Mouse (Mus musculus): Measurements from ENCODE around the gene Sh3gl3.
"Not testable (repeated sequence)": the region's sequence is repeated elsewhere in the genome, so short reads cannot be mapped to it uniquely, and the experiment has no call there.

The Sh3gl3 gene

DNA sequence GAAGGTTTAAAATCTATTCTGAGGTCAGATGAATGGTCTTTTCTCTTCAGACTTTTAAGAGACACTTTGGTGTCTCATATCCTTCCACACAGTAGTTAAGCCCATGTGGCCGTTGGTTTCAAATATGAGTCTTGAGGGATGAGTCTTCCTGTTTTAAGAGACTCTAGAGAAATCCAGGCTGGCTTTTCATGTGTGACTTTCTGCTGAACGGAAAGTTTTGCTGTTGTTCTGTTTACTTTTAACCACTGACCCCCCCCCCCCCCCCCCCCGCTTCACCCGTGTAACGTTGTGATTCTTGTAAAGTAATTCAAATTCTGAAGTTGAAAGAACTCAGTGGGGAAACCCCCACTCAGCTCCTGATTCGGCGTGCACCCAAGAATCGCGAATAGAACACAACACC lies 61.8 kb downstream of the Sh3gl3 start:
- no peak for DNase-seq (ENCODE audit: low read depth, low spot score)

DNA sequence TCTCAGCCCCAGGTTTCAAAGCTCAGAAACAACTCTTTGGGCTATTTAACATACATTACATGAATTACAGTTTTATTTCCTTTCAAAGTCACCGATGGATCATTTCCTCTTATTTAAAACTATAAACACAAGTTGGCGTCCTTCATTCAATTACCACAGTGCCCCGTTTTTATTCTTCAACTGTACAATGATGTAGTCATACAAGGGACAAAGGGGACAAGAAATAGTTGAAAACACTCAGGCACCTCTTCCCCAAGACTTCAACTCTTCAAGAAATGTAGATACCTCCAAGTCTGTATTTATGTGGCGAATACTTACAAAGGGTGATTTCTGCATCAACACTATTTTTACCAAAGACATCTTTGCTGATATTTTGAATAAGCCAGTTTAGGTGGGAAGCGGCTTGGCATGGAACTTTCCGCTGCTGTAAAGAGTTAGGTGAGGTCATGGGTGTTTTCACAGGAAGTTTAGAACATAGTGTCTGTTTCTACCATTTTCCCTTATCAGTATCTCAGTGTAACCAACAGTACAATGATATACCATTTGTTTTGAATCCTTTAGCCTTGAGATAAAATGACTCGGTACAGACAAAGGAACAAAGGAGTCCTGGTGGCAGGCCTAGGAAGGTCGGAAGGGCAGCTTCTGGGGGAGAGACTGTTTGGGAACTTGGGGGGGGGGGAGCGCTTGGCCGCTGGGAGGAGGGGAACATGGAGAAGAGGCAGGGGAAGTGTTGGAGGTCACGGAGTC lies 62.7 kb downstream of the Sh3gl3 start:
- no peak for DNase-seq (ENCODE audit: low read depth, low spot score)

DNA sequence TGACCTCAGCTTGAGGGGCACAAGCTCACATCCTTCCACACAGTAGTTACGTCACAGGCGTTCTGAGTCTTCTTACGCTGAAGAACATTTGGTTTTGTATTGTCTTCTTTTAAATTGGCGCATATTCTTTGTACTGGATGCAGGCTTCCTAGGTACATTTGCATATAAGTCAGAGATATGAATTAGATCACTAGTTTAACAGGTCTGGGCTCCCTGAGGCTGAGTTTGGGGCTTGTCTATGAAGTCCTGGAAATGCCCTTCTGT lies 63.2 kb downstream of the Sh3gl3 start:
- no peak for DNase-seq (ENCODE audit: low read depth, low spot score)

DNA sequence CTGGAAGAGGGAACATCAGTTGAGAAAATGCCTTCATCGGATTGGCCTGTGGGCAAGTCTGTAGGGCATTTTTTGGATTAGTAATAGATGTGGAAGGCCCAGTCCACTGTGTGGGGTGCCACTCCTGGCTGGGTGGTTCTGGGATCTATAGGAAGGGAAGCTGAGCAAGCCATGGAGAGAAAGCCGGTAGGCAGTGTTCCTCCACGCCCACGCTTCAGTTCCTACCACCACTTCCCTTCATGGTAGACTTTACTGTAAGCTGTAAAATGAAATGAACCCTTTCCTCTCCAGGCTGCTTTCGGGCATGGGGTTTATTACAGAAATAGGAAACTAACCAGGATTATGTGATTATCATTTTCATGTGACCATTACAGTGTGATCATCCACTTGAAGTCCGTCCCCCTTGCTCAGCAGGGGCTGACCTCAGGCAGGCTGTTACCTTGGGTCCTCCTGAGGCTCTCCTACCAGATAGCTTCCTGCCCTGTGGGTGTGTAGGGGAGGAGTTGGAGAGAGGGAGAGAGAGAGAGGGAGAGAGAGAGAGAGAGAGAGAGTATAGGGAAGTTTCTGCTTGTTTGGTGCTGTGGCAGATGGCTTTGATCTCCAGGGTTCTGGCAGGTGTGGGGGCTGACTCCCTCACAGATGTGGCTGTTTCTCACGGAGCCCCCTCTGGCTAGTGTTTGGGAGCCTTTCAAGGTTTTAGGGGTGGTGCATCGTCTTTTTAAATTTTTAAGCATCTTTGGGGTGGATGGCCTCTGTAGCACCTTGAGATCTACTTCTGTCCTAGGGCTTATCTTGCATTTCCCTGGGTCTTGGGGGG lies 67.0 kb downstream of the Sh3gl3 start:
- no peak for DNase-seq (ENCODE audit: low read depth, low spot score)

DNA sequence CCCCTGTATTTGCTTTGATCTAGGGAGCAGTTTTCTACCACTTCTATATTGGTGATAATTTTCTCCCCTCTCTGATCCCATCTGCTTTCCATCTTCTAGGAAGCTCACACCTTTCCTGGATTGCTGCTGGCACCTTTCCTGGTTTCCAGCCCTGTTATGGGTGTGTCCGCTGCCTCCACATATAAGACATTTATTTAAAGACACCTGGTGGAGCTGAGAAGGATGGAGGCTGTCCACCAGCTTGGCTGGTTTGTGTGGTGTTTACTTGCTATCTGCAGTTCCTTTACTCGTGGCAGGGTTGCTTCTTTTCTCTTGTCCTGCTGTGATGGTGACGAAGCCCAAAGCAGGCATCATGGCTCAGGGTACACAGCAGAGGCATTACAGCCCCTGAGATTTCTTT lies 71.1 kb downstream of the Sh3gl3 start:
- no peak for DNase-seq (ENCODE audit: low read depth, low spot score)

DNA sequence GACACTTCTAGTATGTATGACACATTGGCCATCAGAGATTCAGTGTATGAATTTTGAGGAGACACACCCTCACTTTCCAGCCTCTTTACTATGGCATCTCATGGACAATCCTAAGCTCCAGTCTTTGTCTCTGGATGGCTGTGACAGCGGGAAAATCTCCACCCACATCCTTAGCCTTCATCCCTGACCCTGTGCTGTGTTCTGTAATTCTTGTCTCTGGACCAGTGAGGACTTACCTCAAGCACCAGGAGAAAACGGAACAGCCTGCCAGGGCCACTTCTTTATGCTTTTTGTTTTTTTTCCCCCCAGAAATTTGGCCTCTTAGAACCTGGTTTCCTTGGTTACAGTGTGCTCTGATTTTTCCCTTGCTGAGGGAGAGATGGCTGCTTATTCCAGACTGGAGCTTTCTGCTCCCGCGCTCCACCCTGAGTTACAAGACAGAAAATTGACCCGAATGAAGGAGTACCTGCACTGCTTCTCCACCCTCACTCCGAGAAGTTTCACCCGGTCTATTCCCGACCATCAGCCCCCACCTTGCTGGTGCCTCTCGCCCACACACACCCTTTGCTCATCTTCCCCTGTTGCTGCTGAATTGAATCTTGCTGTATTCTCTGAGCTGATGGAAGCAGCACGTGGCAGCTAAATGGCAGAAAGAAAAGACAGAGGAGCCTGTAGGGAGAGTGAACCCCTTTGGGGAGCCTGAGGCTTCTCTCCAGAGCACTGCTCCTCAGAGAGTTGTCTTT lies 75.5 kb downstream of the Sh3gl3 start:
- no peak for DNase-seq (ENCODE audit: low read depth, low spot score)

DNA sequence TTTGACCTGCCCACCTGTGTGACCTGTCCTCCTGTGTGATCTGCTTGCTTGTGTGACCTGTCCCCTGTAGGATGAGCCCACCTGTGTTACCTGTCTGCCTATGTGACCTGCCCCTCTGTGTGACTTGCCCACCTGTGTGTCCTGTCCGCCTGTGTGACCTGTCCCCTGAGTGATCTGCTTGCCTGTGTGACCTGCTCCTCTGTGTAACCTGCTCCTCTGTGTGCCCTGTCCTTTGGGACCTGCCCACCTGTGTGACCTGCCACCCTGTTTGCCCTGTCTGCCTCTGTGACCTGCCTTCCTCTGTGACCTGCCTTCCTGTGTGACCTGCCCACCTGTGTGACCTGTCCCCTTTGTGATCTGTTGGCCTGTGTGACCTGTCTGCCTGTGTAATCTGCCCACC lies 79.7 kb downstream of the Sh3gl3 start:
- DNase-seq (ENCODE audit: low read depth, low spot score): no peak

DNA sequence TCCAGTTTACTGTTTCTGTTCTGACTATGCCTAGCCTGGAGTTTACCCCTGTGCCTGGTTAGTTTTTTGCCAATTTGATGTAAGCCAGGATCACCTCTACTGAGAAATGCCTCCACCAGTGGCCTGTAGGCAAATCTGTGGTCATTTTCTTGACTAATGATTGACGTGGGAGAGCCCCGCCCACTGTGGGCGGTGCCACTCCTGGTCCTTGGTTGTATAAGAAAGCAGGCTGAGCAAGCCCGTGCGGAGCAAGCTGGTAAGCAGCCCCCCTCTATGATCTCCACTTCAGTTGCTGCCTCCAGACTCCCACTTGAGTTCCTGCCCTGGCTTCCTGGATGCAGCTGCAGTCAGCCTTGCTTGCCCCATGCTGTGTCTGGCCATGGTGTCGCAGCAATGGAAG lies 83.3 kb downstream of the Sh3gl3 start:
- DNase-seq (ENCODE audit: low read depth, low spot score): no peak

DNA sequence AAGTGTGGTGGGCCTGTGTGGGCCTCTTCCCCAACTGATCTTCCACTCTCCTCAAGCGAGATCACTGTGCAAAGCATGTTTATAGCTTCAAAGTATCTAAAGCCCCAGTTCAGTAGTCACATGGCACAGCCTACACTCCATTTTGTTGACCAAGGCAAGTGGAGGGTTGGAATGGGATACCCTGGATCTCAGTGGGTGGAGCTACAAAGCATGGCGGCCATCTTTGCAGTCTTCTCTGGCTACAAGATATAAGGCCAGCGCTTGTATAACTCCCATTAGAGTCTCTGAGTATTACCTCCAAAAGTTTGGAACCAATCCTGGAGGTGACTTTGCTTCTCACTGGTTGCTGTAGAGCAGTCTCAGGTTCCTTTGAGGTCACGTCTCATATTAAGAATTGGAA lies 83.9 kb downstream of the Sh3gl3 start:
- DNase-seq (ENCODE audit: low read depth, low spot score): no peak

DNA sequence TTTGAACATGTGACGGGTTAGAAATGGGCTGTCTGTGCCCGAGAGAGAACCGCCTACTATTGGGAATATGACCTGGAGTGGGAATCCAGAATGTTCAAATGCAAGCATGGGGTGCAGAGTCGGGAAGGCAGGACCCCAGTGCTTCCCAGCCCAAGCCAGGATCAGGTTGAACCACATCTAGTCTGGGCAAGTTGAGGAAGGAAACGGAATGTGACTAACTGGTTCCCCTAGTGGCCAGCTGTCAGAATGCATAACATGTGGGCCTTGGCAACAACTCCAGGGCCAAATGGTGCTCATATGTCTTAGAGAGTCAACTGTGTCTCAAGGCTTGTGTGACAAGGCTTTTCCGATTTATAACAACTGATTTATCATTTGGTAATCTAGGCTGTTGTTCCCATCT lies 86.6 kb downstream of the Sh3gl3 start:
- no peak for DNase-seq (ENCODE audit: low read depth, low spot score)

DNA sequence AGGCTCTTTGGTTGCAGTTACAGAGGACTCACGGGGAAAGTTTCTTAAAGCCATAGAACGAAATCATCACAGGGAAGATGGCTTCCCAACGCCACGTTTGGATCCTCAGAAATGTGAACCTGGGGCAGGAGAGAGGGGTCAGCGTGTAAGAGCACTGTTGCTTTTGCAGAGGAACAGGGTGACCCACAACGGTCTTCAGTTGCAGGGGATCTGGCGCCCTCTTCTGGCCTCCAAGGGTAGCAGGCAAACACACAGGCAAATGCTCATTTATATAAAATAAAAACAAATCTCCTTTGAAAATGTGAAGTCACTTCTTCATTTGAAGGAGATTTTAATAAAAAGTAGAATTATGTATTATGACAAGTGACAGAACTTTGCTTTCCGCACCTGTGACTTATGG lies 89.5 kb downstream of the Sh3gl3 start:
- no peak for DNase-seq (ENCODE audit: low read depth, low spot score)

DNA sequence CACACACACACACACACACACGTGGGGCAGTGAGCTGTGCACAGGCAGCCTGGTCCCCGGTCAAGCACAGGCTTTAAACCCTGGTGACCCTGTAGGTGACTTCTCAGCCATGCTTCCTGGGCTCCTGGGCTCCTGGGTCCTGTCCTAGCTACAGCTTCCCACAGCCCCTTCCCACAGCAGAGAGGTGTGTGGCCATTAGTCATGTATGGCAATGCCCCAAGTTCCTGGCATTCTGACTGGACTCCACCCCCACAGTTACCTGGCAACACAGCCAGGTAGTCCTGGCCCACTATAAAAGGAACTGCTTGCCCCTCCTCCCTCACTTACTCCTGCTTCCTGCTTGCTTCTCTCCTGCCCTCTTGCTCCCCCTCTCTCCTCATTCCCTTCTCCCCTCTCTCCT lies 90.5 kb downstream of the Sh3gl3 start:
- no peak for DNase-seq (ENCODE audit: low read depth, low spot score)

DNA sequence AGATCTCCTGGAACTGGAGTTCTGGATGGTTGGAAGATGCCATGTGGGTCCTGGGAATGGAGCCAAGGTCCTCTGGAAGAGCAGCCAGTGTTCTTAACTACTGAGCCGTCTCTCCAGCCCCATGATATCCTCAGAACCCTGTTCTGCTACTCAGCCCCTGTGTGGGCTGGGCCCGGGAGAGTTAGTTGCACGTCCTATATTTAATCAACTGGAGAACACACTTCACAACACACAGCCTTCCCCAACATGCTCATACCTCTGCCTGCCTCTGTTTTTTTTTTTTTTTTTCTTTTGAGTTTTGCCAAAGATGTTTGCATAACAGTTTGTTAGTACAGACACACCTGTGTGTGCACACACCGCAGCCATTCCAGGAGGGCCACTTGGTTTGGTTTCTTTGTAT lies 91.7 kb downstream of the Sh3gl3 start:
- no peak for DNase-seq (ENCODE audit: low read depth, low spot score)

DNA sequence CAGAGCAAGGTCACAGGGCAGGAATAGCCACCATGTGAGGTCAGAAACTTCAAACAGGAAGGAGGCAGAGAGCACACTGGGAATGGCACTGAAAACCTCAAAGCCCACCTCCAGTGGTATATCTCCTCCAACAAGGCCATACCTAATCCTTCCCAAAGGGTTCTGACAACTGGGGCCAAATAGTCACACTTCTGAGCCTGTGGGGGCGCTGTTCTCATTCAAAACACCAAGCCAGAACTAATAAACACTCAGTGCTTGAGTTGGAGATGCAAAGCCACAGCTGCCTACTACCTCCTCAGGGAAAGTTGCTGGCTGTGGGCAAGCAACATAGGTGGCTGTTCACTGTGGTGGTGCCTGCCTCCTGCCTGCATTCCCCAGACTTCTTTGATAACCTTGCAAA lies 96.3 kb downstream of the Sh3gl3 start:
- no peak for DNase-seq (ENCODE audit: low read depth, low spot score)

DNA sequence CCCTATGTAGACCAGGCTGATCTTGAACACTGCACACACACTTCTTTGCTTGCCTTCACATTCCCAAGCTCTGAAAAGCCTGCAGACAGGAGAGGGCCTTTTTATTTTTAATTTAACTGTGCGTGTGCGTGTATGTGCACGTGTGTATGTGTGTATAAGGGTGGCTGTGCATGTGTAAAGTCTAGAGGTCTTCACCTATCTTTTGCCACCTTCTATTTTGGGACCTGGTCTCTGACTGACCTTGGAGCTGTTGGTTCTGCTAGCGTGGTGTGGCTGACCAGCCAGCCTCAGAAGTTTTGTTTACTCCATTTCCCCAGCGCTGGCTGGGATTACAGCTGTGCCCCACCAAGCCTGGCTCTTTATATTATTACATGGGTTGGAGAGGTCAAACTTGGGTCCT lies 98.1 kb downstream of the Sh3gl3 start:
- DNase-seq (ENCODE audit: low read depth, low spot score): no peak

DNA sequence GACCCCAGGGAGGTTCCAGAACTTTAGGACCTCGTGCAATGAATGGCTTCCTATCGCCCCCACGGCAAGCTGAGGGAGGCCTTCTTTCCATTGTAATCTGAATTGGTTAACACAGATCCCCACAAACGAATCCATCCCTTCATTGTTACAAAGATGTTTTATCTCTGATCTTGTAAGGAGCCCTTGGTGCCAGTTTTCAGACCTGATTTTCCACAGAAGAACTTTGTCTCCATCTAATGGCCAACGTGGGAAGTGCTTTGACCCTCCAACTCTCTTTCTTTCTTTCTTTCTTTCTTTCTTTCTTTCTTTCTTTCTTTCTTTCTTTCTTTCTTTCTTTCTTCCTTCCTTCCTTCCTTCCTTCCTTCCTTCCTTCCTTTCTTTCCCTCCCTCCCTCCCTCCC lies 99.2 kb downstream of the Sh3gl3 start:
- DNase-seq (ENCODE audit: low read depth, low spot score): not testable (repeated sequence)

DNA sequence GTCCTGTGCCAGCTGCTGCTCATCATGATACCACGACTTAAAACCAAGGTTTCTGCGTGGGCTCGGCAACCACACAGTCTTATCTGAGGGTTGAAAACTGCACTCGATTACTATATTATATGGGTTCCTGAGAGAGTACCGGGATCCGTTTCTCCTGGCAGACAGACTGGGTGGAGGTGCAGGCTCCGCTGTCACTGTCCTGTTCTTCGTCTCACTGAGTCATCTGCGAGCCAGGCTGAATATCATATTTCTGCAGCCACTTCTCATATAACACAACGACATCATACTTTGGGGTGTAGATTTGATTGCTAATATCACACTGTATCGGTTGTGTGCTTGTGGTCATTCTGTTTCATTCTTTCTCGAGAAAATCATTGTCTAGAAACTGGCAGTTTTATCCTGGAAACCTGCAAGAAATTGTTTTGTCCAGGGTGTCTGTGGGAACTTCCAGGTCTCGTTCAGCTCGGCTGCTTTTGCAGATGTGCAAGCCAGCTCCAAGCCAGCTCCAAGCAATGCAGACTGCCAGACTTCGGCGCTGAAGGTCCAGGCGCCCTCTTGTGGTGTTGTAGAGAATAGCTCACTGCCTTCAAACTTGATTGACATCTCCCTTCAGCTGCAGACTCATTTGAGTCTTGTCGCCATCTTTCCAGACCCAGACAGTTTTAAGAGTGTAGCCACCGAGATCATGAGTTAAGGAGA lies 100.5 kb downstream of the Sh3gl3 start:
- no peak for DNase-seq (ENCODE audit: low read depth, low spot score)

DNA sequence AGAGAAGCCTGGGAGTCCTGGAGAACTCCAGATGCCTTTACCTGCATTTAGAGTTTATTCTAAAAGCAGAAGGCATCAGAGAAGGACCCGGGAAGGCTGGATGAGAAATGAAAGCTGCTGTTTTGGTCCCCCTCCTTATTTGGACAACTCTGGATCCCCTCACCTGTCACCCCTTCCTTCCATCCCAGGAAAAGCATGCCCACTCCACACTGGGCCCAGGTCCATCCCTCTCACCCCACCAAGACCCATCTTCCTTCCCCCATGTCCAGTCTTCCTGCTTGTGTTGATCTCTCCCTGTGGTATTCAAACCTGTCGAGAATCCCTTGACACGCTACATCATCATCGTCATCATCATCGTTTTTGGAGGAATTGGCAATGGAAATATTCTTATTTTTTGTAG lies 101.3 kb downstream of the Sh3gl3 start:
- no peak for DNase-seq (ENCODE audit: low read depth, low spot score)

DNA sequence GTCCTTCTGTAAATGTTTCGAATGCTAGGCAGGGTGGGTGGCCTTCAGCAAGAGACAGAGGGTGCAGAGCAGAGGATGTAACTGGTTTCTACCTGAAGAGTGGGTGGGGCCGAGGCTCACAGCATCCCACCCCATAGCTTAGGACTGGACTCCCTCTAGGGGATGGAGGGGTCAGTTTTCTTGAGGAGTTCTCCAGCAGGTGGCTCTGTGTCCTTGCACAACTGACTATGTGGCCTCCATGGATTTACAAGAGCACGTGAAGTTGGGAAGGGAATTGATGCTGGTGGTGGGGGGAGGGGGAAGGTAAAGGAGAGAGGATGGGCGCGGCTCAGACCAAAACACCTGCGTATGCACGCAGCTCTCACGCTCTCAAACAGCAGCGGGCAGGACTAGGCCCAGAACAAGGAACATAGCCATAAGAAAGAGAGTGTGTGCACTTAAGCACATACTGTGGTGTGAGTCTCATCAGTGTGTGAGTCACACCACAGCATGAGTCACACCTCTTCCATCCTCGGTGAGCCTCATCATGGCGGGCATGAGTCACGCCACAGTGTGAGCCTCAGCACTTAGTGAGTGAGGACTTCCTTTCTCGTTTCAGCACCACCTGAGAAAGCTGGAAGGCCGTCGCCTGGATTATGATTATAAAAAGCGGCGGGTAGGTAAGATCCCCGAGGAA lies 102.0 kb downstream of the Sh3gl3 start:
- no peak for DNase-seq (ENCODE audit: low read depth, low spot score)

DNA sequence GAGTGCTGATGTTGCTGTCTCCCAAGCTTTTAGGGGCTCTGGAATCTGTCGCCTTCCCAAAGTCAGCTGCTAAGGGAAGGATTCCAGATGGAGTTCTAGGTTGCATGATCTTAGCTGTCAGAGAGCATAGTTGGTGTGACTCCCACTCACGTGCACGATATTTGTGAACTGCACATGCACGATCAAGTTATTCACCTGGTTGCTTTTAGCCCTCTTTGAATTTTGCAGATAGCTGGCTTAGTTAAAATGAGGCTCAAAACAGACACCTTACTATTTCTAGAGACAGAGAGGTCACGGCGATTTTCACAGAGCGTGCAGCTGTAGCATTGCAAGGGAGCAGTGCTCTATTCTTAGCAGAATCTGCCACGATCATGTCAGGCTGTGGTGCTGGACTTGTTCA lies 108.4 kb downstream of the Sh3gl3 start:
- DNase-seq (ENCODE audit: low read depth, low spot score): no peak

DNA sequence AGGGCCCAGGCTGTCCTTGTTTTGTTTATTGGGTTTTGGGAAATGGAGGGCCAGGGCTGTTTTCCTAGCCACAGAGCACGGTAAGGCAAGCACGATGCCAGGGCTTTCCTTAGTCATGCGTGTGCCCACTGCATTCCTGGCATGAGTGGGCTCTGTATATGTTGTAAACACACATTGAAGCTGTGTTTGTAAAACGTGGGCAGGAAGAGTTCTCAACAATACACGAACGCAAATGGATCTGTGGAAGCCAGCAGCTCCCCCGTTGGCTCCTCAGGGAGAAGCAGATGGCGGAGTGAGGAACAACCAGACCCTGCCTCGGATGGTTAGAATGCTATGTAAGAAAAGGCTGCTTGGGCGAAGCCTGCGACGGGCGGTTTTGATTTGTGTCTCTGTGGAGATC lies 108.8 kb downstream of the Sh3gl3 start:
- DNase-seq (ENCODE audit: low read depth, low spot score): no peak

DNA sequence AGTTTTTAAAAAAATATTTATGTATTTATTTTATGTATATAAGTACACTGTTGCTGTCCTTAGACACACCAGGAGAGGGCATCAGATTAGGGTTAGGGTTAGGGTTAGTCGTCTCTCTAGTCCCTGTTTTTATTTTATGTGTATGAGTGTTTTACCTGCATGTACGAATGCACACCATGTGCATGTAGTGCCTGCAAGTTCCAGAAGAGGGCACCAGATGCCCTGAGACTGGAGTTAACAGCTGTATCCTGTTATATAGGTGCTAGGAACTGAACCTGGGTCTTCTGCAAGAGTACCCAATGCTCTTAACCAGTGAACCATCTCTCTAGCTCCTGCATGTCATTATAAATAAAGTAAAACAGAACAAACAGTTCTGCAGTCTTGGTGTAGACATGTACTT lies 113.6 kb downstream of the Sh3gl3 start:
- no peak for DNase-seq (ENCODE audit: low read depth, low spot score)
